Mouse (Mus musculus) lung, embryonic 14.5 days (tissue): ENCODE measurements around the gene Dock8. TPM values are rescaled to one million over a fixed set of nuclear protein-coding genes. Genes with fewer than 3 reads are reported as not detected.

ENCODE experiments used
- ATAC-seq: fragments of 200-750 bp; cut with Nextera tagmentation; 2 replicates; pipeline ENCODE4 v1.8.0; 2017; ENCODE audit warnings: mild to moderate bottlenecking, moderate TSS enrichment, moderate library complexity; ENCODE audit not compliant: insufficient read depth
- DNase-seq: peaks from one replicate; pipeline ENCODE4 v3.0.0-alpha.2; 2015
- H3K27ac ChIP-seq: fragments of 300-500 bp; sonication (generic); 2 replicates; pipeline ENCODE4 v1.5.1; 2014; ENCODE audit warnings: low read depth, mild to moderate bottlenecking, moderate library complexity
- H3K27me3 ChIP-seq: fragments of 300-500 bp; sonication (generic); 2 replicates; pipeline ENCODE4 v1.6.1; 2014; ENCODE audit warnings: low read length, control low read depth; ENCODE audit not compliant: insufficient read depth
- H3K36me3 ChIP-seq: fragments of 300-500 bp; sonication (generic); 2 replicates; pipeline ENCODE4 v1.6.1; 2014; ENCODE audit warnings: control low read depth; ENCODE audit not compliant: insufficient read depth
- H3K4me1 ChIP-seq: fragments of 300-500 bp; sonication (generic); 2 replicates; pipeline ENCODE4 v1.6.1; 2014; ENCODE audit warnings: antibody characterized with exemption, control low read depth; ENCODE audit not compliant: insufficient read depth
- H3K4me2 ChIP-seq: fragments of 300-500 bp; sonication (generic); 2 replicates; pipeline ENCODE4 v1.6.1; 2014; ENCODE audit warnings: mild to moderate bottlenecking
- H3K4me3 ChIP-seq: fragments of 300-500 bp; sonication (generic); 2 replicates; pipeline ENCODE4 v1.5.1; 2014; ENCODE audit warnings: low read depth, low read length
- H3K9ac ChIP-seq: fragments of 300-500 bp; sonication (generic); 2 replicates; pipeline ENCODE4 v1.6.1; 2014
- H3K9me3 ChIP-seq: fragments of 300-500 bp; sonication (generic); 2 replicates; pipeline ENCODE4 v1.6.1; 2016; ENCODE audit warnings: low read depth, low read length, control low read depth
- CTCF ChIP-seq: IDR thresholded peaks from 2 replicates; pipeline ENCODE4 v1.5.1; 2016; ENCODE audit warnings: antibody characterized with exemption, low read depth
- WGBS: fragments of 180-500 bp; shearing (Covaris S2); extraction: QIAGEN DNeasy Blood & Tissue Kit; methylation state at CpG from one replicate; pipeline ENCODE4 v1.1.7; 2014; 5-methylcytosine and 5-hydroxymethylcytosine counted together
- polyA plus RNA-seq: library from polyadenylated mRNA; unstranded; fragments of >200 nt; fragmentation: Nextera tagmentation; extraction: Ambion mirVana; gene quantifications from 2 replicates; pipeline ENCODE4 v1.2.1, GENCODE M21; 2014

Dock8 gene
- polyA plus RNA-seq, 1 experiment from 2014 or later: 4.4 TPM

DNA sequence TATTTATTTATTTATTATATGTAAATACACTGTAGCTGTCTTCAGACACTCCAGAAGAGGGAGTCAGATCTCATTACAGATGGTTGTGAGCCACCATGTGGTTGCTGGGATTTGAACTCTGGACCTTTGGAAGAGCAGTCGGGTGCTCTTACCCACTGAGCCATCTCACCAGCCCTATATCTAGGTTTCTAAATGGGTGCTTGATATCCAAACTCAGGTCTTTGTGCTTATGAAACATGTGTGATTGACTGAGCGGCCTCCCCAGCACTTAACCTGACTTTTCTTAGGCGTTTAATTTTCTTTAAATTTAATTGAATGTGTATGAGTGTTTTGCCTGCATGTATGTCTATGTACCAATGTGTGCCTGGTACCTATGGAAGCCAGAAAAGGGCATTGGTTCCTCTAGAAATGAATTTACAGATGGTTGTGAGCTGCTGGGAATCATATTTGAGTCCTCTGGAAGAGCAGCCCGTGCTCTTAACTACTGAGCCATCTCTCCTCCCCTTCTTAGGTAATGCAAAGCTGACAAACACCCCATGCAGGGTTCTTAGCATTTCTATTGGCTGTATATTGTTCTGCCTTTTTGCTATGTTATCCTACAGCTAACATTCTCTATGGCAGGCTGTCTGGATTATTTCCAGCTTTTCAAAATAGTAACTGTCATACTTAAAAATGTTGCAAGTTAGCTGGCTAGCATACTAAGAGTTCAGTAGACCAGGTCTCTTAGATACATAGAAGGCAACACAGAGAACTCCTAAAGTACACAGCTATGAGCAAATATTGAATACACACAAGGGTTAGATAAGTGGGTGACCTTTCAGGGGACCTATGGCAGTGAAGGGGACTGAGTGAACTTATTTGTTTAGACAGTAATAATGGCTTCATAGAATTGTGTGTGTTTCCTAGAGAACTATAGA, 231.0 kb downstream of the Dock8 start:
- H3K4me3 ChIP-seq: no peak overlapping the region
- WGBS: 68% methylated on average over 4 of the region's 4 CpGs
- no peak overlapping the region for H3K27ac ChIP-seq

DNA sequence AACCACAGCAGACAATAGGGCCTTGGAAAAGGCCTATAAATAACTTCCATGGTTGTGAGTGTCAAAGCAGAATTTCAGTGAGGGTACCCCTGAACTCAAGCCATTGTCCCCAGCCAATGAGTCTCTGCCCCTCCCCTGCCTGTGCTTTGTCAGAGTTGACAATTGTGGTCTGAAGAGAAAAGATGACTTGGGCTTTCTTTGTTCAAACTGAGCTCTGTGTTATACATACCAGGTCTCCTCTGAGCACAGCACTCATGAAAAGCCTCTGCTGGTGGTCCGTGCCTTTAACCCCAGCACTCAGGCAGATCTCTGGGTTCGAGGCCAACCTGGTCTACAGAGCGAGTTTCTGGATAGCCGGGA, 231.6 kb downstream of the Dock8 start:
- Histone ChIP-seq H3K4me2 (no peak overlapping the region), H3K4me1 (no peaks in the 10 kb centered on the region), H3K27me3 (peaks cover under 1% of the 10 kb centered on the region; the same call in 1 of the 2 replicates), H3K27ac (no peak overlapping the region), H3K36me3 (no peaks in the 10 kb centered on the region), H3K9me3 (no peaks in the 10 kb centered on the region), H3K9ac (no peak overlapping the region), H3K4me3 (no peak overlapping the region)
- no peak for ATAC-seq
- WGBS: 60% methylated on average over 4 of the region's 4 CpGs
- TF ChIP-seq CTCF: no peak
- DNase-seq: no peak

More for the DNA sequence above, 231.0 kb downstream of the Dock8 start:
- no peaks in the 10 kb centered on the region for H3K9me3 ChIP-seq
- DNase-seq: peak; percentile 44
- no peak overlapping the region for H3K4me2 ChIP-seq
- no peaks in the 10 kb centered on the region for H3K36me3 ChIP-seq
- no peak for ATAC-seq
- H3K4me1 ChIP-seq: no peaks in the 10 kb centered on the region
- H3K27me3 ChIP-seq: no peaks in the 10 kb centered on the region
- no peak for TF ChIP-seq CTCF
- no peak overlapping the region for H3K9ac ChIP-seq

DNA sequence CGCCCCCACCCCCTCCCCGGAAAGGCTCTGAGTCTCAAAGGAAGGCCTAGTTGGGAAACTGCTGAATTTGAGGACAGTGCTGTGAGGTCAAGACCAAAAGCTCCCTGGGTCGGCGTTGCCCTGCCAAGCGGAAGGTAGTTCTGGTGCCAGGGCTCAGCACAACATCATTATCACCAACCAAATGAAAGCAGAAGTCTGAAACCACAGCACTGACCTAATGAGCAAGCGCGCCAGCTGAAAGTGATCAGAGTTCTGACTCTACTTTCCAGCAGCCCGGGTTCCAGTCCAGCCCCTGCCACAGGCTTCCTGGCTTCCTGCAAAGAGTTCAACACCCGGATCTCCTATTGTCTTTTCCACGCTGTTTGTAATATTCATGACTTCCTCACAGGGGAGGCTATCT, 232.7 kb downstream of the Dock8 start:
- Histone ChIP-seq H3K4me1 (no peaks in the 10 kb centered on the region), H3K36me3 (no peaks in the 10 kb centered on the region), H3K27ac (no peak overlapping the region), H3K4me2 (no peak overlapping the region), H3K9ac (no peak overlapping the region), H3K27me3 (peaks cover 11% of the 10 kb centered on the region), H3K4me3 (no peak overlapping the region), H3K9me3 (no peaks in the 10 kb centered on the region)
- WGBS: 66% methylated on average over 10 of the region's 10 CpGs
- DNase-seq: peak; percentile 23
- no peak for TF ChIP-seq CTCF
- no peak for ATAC-seq

DNA sequence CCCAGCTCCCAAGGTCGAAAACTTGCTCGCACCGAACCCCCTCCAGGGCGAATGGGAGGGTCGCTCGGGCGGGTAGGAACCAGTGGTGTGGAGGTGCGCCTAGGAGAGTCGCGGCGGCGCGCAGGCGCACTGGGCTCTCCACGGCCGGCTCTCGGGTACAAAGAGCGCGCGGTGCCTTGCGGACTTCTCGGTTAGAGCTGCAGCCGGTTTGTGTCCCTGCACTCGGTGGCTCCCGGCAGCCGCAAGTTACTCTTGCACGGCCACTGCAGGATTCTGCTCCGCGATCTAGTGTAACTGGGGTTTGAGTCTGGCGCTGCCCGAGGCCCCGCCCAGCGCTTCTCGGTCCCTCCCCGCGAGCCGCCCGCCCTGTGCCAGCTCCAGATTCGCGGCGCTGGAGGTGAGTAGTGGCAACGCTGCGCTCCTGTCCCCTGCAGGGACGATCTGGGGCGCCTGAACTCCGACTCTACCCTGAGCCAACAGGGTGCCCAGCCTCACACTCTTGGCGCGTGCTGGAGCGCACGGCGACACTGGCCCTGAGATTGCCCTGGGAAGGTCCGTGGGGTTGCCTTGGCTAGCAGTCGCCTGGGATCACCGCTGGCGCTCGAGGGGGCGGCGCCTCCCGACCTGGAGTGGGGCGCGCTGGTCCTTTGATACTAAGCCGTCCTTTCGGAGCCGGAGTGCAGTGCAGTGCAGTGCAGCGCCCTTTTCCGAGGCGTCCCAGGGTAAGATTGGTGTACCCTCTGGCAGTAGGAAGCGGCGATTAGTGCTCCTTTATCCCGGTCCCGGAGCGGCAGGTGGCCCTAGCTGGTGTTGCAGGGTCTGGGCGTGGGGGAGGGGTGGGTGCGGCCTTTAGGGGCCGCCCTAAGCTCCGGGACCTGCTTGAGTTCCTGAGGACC, 237.5 kb downstream of the Dock8 start, which contains the start of gene Kank1:
Kank1 (plus strand) TSS at position 380 of the 896 bp plus-strand sequence.
- no peaks in the 10 kb centered on the region for H3K9me3 ChIP-seq
- peak within 1 kb of the TSS; percentile 96 for H3K4me2 ChIP-seq
- peak; percentile 81 for DNase-seq
- peak; percentile 88 for ATAC-seq
- TF ChIP-seq CTCF: no peak
- H3K9ac ChIP-seq: peak within 1 kb of the TSS; percentile 59
- peak within 1 kb of the TSS; percentile 75; the same call in 1 of the 2 replicates for H3K27ac ChIP-seq
- peaks cover 25% of the 10 kb centered on the region for H3K27me3 ChIP-seq
- under 1% methylated on average over 76 of the region's 76 CpGs for WGBS
- H3K36me3 ChIP-seq: no peaks in the 10 kb centered on the region
- peak within 1 kb of the TSS; percentile 64 for H3K4me3 ChIP-seq
- no peaks in the 10 kb centered on the region for H3K4me1 ChIP-seq

DNA sequence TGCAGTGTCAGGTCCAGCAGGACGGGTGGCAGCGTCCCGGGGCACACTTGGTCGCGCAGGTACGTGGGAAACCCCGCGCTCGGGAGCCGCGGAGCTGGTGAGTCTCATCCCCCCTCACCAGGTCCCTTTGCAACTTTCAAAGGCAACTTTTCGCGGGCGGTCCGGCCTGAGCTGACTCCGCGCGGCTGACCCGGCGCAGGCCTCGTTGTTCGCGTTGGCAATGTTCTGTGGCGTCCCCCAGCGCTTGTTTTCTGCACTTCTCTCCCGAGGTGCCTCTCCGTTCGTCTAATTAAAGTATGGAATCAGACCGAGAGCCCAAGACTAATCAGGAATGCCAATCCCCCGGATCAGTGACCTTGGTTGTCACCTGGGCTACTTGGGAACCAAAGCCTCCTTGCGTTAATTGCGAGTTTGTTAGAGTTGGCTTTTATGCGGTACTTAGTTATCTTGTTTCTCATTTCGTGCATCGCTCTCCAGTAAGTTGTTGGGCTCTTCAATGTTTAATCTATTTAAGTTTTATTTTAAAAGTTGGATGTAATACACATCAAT, 238.2 kb downstream of the Dock8 start:
- H3K27ac ChIP-seq: peak overlapping the region; percentile 75; the same call in 1 of the 2 replicates
- peak overlapping the region; percentile 96 for H3K4me2 ChIP-seq
- under 1% methylated on average over 35 of the region's 35 CpGs for WGBS
- peak overlapping the region; percentile 59 for H3K9ac ChIP-seq
- peak; percentile 43 for TF ChIP-seq CTCF
- ATAC-seq (peak; percentile 18; the same call in 1 of the 2 replicates), DNase-seq (peak; percentile 72)
- H3K4me1 ChIP-seq: no peaks in the 10 kb centered on the region
- H3K27me3 ChIP-seq: peaks cover 25% of the 10 kb centered on the region
- H3K36me3 ChIP-seq: no peaks in the 10 kb centered on the region
- H3K9me3 ChIP-seq: no peaks in the 10 kb centered on the region
- H3K4me3 ChIP-seq: peak overlapping the region; percentile 64

DNA sequence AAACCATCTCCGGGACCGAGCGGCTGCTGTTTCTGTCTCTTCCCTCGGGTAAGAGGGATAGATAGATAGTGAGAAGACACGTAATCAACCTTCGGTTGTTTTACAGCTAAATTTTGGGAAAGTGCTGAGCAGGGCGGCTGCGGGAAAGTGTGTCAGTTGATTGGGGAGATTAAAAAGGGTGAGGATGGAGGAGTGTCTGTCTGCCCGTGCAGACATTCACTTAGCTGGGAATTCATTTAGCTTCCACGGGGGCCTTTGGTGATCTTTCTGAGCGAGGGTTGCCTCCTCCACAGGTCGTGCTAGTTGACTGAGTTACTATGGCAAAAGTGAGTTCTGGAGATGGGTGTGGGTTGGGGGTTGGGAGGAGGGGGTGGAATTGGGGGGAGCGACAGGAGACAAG, 238.8 kb downstream of the Dock8 start:
- H3K9ac ChIP-seq: peak overlapping the region; percentile 59
- DNase-seq: no peak

More for the DNA sequence above, 238.8 kb downstream of the Dock8 start:
- 6% methylated on average over 13 of the region's 13 CpGs for WGBS
- Histone ChIP-seq H3K4me2 (peak overlapping the region; percentile 96), H3K4me3 (peak overlapping the region; percentile 64), H3K4me1 (no peaks in the 10 kb centered on the region), H3K27me3 (peaks cover 25% of the 10 kb centered on the region), H3K27ac (no peak overlapping the region), H3K9me3 (no peaks in the 10 kb centered on the region), H3K36me3 (no peaks in the 10 kb centered on the region)
- TF ChIP-seq CTCF: no peak
- ATAC-seq: no peak
